In the genomic region with DNA sequence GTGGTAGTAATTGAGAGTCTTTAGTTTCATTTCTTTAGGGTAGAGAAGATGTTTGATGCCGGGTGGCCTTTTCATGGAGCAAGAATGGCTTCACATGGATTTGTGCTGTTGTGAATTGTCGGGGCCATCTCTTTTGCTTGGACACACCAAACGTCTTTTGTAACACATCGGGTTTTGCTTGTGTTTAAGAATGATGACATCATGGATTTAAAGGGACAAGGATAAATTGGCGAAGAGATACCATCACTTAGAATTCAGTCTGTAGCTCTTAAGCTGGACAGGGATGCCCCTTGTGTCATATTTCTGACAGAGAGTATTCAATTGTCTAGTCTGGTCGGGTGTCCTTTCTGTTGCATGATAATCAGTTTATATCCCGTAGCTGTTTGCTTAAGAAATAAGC, we compare ENCODE assay signal across 8 mouse cellular contexts. TPM values are rescaled to one million over a fixed set of nuclear protein-coding genes. Genes with fewer than 3 reads are reported as not detected.
DNase-seq lines count a peak whose midpoint lies in the region; ATAC-seq and TF ChIP-seq lines count a peak whose summit lies in the region.

No protein-coding gene starts in this region.

- DNase-seq in heart, postnatal 10 days = no peak
- no peak for DNase-seq in G1E (ENCODE audit: low spot score)
- no peak for DNase-seq in spleen, postnatal 36 days (ENCODE audit: low spot score in 2 of 2)
- no peak for DNase-seq in cerebellum, postnatal 14 days
- DNase-seq in spleen, postnatal 10 days (ENCODE audit: low spot score in 2 of 2) = no peak

- no peaks in the 10 kb centered on the region for H3K9me3 ChIP-seq in heart, embryonic 13.5 days
- H3K9me3 ChIP-seq in G1E (replicated peaks) = no peaks in the 10 kb centered on the region
- no peaks in the 10 kb centered on the region for H3K9me3 ChIP-seq in hindbrain, embryonic 13.5 days
- no peaks in the 10 kb centered on the region for H3K9me3 ChIP-seq in midbrain, embryonic 12.5 days

- H3K36me3 ChIP-seq in heart, embryonic 13.5 days = no peaks in the 10 kb centered on the region
- H3K36me3 ChIP-seq in G1E (replicated peaks) = peaks cover 25% of the 10 kb centered on the region
- no peaks in the 10 kb centered on the region for H3K36me3 ChIP-seq in hindbrain, embryonic 13.5 days
- no peaks in the 10 kb centered on the region for H3K36me3 ChIP-seq in midbrain, embryonic 12.5 days

- no peak overlapping the region for H3K27ac ChIP-seq in heart, embryonic 13.5 days (replicated peaks)
- peak overlapping the region; percentile 94; the same call in 1 of the 2 replicates for H3K27ac ChIP-seq in hindbrain, embryonic 13.5 days
- H3K27ac ChIP-seq in midbrain, embryonic 12.5 days (replicated peaks) = no peak overlapping the region

- no peaks in the 10 kb centered on the region; the same call in 1 of the 2 replicates for H3K27me3 ChIP-seq in heart, embryonic 13.5 days (replicated peaks)
- H3K27me3 ChIP-seq in G1E (ENCODE audit: insufficient read depth, low read length) = no peaks in the 10 kb centered on the region
- H3K27me3 ChIP-seq in hindbrain, embryonic 13.5 days = peaks cover 5% of the 10 kb centered on the region; the same call in 1 of the 2 replicates
- H3K27me3 ChIP-seq in midbrain, embryonic 12.5 days = no peaks in the 10 kb centered on the region

- peak overlapping the region; percentile 95 for H3K4me2 ChIP-seq in heart, embryonic 13.5 days
- H3K4me2 ChIP-seq in hindbrain, embryonic 13.5 days = peak overlapping the region; percentile 84
- H3K4me2 ChIP-seq in midbrain, embryonic 12.5 days (replicated peaks) = peak overlapping the region; percentile 82

- intact Hi-C loops in heart, postnatal 10 days (cut with DNase I) = loop anchor here (10.0 kb wide), 1 partner anchor 396 kb away; no protein-coding TSS in a partner anchor

- 36% methylated on average over 7 of the region's 7 CpGs for WGBS in heart, embryonic 13.5 days
- WGBS in hindbrain, embryonic 13.5 days = 21% methylated on average over 7 of the region's 7 CpGs
- WGBS in midbrain, embryonic 12.5 days = 25% methylated on average over 7 of the region's 7 CpGs

- peaks cover 40% of the 10 kb centered on the region for H3K4me1 ChIP-seq in heart, embryonic 13.5 days
- H3K4me1 ChIP-seq in G1E (ENCODE audit: insufficient read depth, low read depth, low read length) = peaks cover 50% of the 10 kb centered on the region
- H3K4me1 ChIP-seq in hindbrain, embryonic 13.5 days (replicated peaks) = peaks cover 43% of the 10 kb centered on the region
- peaks cover 20% of the 10 kb centered on the region for H3K4me1 ChIP-seq in midbrain, embryonic 12.5 days

- no peak for ATAC-seq in heart, embryonic 13.5 days (ENCODE audit: extremely low read depth, insufficient number of reproducible peaks, low FRiP score, low TSS enrichment)
- ATAC-seq in G1E (ENCODE audit: extremely low read depth, insufficient number of reproducible peaks, low FRiP score, poor library complexity, severe bottlenecking) = no peak
- ATAC-seq in hindbrain, embryonic 13.5 days (ENCODE audit: low FRiP score) = no peak
- ATAC-seq in midbrain, embryonic 12.5 days (ENCODE audit: low FRiP score, low read depth) = no peak

- H3K9ac ChIP-seq in heart, embryonic 13.5 days = peak overlapping the region; percentile 99
- H3K9ac ChIP-seq in hindbrain, embryonic 13.5 days = peak overlapping the region; percentile 99
- H3K9ac ChIP-seq in midbrain, embryonic 12.5 days (replicated peaks) = peak overlapping the region; percentile 88

- peak overlapping the region; percentile 100 for H3K4me3 ChIP-seq in heart, embryonic 13.5 days
- H3K4me3 ChIP-seq in G1E (ENCODE audit: low read depth, low read length) = peak overlapping the region; percentile 97
- peak overlapping the region; percentile 100 for H3K4me3 ChIP-seq in hindbrain, embryonic 13.5 days
- peak overlapping the region; percentile 71 for H3K4me3 ChIP-seq in midbrain, embryonic 12.5 days

- no peak for TF ChIP-seq CTCF in G1E (IDR thresholded peaks at IDR 0.05; ENCODE audit: low read depth, low read length)

RNA-seq across cellular contexts. Expression of a gene that starts 1.4 kb away (rescaled TPM):
- 12.8 and 14.2 TPM in 2 replicates for polyA plus RNA-seq in heart, embryonic 13.5 days (2015; fragmentation: Nextera tagmentation; extraction: Ambion mirVana)
- total RNA-seq in heart, postnatal 10 days (2021) = 10 to 100 TPM; 14.7 to 15.6 TPM
- total RNA-seq in G1E (2014; fragmentation: Nextera tagmentation) = 30.3 and 36.7 TPM in 2 replicates
- 7.6 and 8.3 TPM in 2 replicates for total RNA-seq in G1E (2017)
- 14.3 and 15.5 TPM in 2 replicates for polyA plus RNA-seq in G1E (2012)
- polyA plus RNA-seq in hindbrain, embryonic 13.5 days (2015; fragmentation: Nextera tagmentation; extraction: Ambion mirVana) = 21.9 and 22.3 TPM in 2 replicates
- 26.6 and 27.0 TPM in 2 replicates for polyA plus RNA-seq in midbrain, embryonic 12.5 days (2016; fragmentation: Nextera tagmentation; extraction: Ambion mirVana)

RNA-seq across cellular contexts. Expression of a gene that starts 9.5 kb away (rescaled TPM):
- 31.3 and 33.8 TPM in 2 replicates for polyA plus RNA-seq in heart, embryonic 13.5 days (2015; fragmentation: Nextera tagmentation; extraction: Ambion mirVana)
- 100 to 1,000 TPM in 1 of 2 experiments, 10 to 100 TPM in 1; 92.4 to 108 TPM for total RNA-seq in heart, postnatal 10 days (2021)
- total RNA-seq in G1E (2014; fragmentation: Nextera tagmentation) (54.3 and 64.5 TPM in 2 replicates), G1E (2017) (36.7 and 37.2 TPM in 2 replicates)
- 150 and 161 TPM in 2 replicates for polyA plus RNA-seq in G1E (2012)
- polyA plus RNA-seq in hindbrain, embryonic 13.5 days (2015; fragmentation: Nextera tagmentation; extraction: Ambion mirVana) = 28.9 and 29.3 TPM in 2 replicates
- polyA plus RNA-seq in midbrain, embryonic 12.5 days (2016; fragmentation: Nextera tagmentation; extraction: Ambion mirVana) = 28.5 and 33.9 TPM in 2 replicates
